Mouse (Mus musculus) bone marrow, adult 2 months (tissue): ENCODE data around the gene Arpc5l. TPM values are rescaled to one million over a fixed set of nuclear protein-coding genes. Genes with fewer than 3 reads are reported as not detected.
A peak's percentile ranks its signal among the peaks of the same experiment; 100 is the strongest.

ENCODE experiments used
- H3K27ac ChIP-seq: fragments of 200-500 bp; 2 replicates; pipeline ENCODE4 v1.5.1; 2012; ENCODE audit warnings: low read depth, mild to moderate bottlenecking, control low read depth, inconsistent platforms, low read length; ENCODE audit not compliant: control insufficient read depth, poor library complexity, insufficient read depth
- H3K4me1 ChIP-seq: fragments of 200-500 bp; 2 replicates; pipeline ENCODE4 v1.6.1; 2011; ENCODE audit warnings: low read length; ENCODE audit not compliant: control insufficient read depth, insufficient read depth
- H3K4me3 ChIP-seq: fragments of 200-500 bp; replicated peaks from 2 replicates; pipeline ENCODE3; 2011; ENCODE audit warnings: mild to moderate bottlenecking, low read depth, low read length, control low read depth; ENCODE audit not compliant: control insufficient read depth
- CTCF ChIP-seq: fragments of 200-500 bp; IDR thresholded peaks from 2 replicates; pipeline ENCODE4 v1.5.1; 2011; ENCODE audit warnings: low read length, control low read depth; ENCODE audit not compliant: control insufficient read depth, insufficient read depth
- POLR2A ChIP-seq: fragments of 200-500 bp; IDR thresholded peaks from 2 replicates; pipeline ENCODE4 v1.6.1; 2011; ENCODE audit warnings: low read depth, mild to moderate bottlenecking, control low read depth, low read length, borderline replicate concordance; ENCODE audit not compliant: control insufficient read depth
- WGBS: fragments of 180-500 bp; shearing (Covaris S2); methylation state at CpG from one replicate; pipeline ENCODE4 v1.1.7; 2018; 5-methylcytosine and 5-hydroxymethylcytosine counted together
- polyA plus RNA-seq: library from polyadenylated mRNA; stranded (reverse); fragments of >200 nt; gene quantifications from 2 replicates; pipeline ENCODE4 v1.2.4, GENCODE M21; 2011; ENCODE audit warnings: low replicate concordance; ENCODE audit not compliant: missing spikeins, insufficient read depth, insufficient read length

Arpc5l gene
- polyA plus RNA-seq, 1 experiment: 71.5 TPM

DNA sequence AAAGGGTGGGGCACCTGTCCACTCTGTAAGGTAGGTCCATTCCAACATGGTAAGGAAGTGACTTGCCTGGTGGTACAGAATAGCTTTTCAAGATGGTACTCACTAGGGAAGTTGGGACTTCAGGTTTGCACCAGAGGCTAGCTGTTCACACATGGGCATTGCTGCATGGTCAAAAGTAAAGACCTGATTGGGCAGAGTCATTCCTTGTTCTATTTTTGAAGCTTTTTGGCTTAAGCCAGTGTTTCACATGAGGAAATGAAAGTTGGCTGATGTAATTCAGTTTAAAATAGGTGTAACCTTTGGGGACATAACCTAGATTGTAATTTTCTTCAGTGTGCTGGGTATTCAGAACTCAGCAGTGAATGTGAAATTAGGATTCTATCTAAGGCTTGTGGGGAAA lies 6.1 kb downstream of the Arpc5l start:
- no peak for TF ChIP-seq POLR2A
- TF ChIP-seq CTCF: no peak
- Histone ChIP-seq H3K4me3 (no peak overlapping the region), H3K4me1 (peaks cover 5% of the 10 kb centered on the region), H3K27ac (peak overlapping the region; percentile 48; the same call in 1 of the 2 replicates)

DNA sequence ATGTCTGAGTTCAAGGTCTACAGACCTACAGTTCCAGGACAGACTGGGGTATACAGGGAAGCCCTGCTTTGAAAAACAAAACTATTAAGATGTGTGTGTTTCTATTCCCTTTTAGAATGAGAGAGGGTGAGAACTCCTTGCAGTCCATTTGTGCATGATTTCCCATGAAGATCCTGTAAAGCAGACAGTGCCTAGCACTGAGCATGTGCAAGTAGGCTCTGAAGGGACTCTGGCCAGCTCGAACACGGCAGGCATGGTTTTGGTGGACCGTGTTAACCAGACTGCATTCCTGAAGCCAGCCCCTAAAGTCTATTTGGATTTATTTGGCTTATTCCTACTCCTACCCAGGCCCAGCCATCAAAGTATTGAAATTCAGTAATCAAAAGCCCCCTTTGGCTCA lies 6.8 kb downstream of the Arpc5l start:
- H3K27ac ChIP-seq: peak overlapping the region; percentile 33; the same call in 1 of the 2 replicates
- 77% methylated on average over 3 of the region's 3 CpGs for WGBS
- H3K4me1 ChIP-seq: peaks cover 5% of the 10 kb centered on the region
- TF ChIP-seq POLR2A (no peak), CTCF (no peak)
- H3K4me3 ChIP-seq: no peak overlapping the region

DNA sequence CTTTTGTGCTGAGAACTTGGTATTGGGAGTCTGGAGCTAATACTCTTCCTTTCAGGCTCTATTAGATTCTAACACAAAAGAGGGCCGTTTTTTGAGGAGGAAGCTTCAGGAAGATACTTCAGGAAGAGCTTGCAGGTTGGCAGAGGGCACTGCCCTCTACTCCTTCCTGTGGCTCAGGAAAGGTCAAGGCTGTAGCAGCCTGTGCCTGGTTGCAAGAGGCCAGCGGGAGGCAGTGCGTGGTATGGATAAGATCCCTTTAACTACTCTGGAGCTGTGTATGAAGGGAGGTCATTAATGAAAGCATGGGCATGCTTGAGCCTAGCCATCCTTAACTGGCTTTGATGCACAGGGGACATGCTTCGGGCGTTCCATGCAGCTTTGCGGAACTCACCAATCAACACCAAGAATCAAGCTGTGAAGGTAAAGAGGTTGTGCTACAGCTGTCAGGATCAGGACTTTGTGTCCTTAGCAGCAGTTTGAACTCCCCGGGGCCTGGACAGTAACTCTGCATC lies 7.7 kb downstream of the Arpc5l start:
- TF ChIP-seq POLR2A (no peak), CTCF (no peak)
- Histone ChIP-seq H3K4me1 (peaks cover 5% of the 10 kb centered on the region), H3K27ac (0 out of 2 replicates have a peak overlapping the region, but pooled peaks have one; percentile 19), H3K4me3 (no peak overlapping the region)
- WGBS: 80% methylated on average over 7 of the region's 7 CpGs

DNA sequence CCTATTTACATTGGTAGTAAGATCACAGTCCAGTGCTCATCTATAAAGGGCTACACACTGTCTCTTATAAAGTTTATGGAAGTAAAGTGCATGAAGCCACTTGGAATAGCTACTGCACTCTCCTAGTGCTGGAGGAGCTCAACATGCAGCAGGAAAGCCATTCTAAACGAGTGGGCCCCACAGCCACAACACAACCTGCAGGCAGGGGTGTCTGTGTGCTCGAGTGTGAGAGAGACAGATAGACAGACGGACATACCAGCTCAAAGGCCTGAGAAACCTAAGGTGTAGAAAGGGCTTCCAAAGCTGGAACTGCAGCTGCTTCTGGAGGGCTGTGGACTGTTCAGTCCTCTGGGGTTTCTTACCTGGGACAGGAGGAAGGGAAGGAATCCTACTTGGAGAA lies 11.4 kb downstream of the Arpc5l start:
- TF ChIP-seq POLR2A (no peak), CTCF (no peak)
- no peak overlapping the region for H3K4me3 ChIP-seq
- WGBS: 69% methylated on average over 3 of the region's 3 CpGs
- H3K27ac ChIP-seq: no peak overlapping the region
- H3K4me1 ChIP-seq: peaks cover 1% of the 10 kb centered on the region

DNA sequence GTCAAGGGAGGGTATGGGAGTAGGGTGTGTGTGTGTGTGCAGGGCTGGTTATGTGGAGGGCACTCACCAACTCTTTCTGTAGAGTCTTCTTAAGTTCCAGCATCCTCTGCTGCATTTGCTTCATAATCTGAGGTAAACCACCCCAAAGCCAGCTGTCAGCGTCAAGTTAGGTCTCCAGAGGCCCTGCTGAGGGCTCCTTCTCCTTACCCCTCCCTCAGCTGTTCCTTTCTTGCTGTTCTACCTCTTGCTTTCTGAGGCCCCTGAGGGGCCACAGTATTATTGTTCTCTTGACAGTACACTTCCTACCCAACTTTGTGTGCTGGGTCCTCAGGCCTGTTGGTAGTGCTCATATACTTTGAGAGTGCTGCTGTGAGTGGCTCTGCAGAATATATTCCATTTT lies 14.9 kb downstream of the Arpc5l start:
- 82% methylated on average over 1 of the region's 1 CpGs for WGBS
- Histone ChIP-seq H3K4me1 (no peaks in the 10 kb centered on the region; the same call in 1 of the 2 replicates), H3K27ac (no peak overlapping the region), H3K4me3 (no peak overlapping the region)
- TF ChIP-seq CTCF (no peak), POLR2A (no peak)

DNA sequence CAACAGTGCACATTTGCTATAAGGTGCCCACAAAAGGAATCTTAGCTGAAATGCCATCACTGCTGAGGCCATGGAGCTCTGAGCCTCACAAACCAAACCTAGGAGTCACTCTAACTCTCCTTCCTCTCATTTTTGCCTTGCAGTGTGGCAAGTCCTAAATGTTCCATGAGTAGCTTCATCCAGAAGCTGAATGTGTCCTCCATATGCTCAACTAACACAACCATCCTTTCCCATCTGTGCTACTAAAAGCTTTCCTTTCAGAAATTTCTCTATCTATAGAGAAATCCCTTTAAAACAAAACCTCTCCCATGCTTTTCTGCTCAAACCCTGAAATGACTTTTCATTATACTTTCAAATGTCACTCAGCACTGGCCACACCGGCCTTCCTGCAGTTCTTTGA lies 26.5 kb downstream of the Arpc5l start:
- no peak overlapping the region for H3K27ac ChIP-seq
- no peak for TF ChIP-seq CTCF
- no peak for TF ChIP-seq POLR2A
- no peaks in the 10 kb centered on the region for H3K4me1 ChIP-seq
- 93% methylated on average over 1 of the region's 1 CpGs for WGBS
- no peak overlapping the region for H3K4me3 ChIP-seq

DNA sequence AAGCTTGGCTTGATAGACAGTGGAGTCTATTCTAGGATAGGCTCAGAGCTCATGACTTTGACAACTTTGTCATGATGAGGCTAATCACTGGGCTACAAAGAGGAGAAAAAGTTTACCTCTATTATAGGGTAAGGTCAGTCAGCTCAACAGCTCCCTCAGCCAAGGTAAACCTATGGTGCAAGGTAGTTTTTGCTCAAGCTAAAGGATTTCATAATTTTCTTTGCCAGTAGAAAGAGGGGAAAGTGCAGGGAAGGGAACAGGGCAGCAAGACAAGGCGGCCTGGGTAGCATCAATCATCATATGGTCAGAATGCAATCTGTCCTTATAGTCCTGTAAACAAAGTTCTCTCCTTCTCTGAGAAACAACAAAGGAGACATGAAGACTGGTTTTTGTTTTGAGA lies 35.1 kb downstream of the Arpc5l start:
- no peaks in the 10 kb centered on the region for H3K4me1 ChIP-seq
- H3K27ac ChIP-seq: no peak overlapping the region
- no peak overlapping the region for H3K4me3 ChIP-seq
- no peak for TF ChIP-seq POLR2A
- no peak for TF ChIP-seq CTCF
- WGBS: 90% methylated on average over 1 of the region's 1 CpGs

DNA sequence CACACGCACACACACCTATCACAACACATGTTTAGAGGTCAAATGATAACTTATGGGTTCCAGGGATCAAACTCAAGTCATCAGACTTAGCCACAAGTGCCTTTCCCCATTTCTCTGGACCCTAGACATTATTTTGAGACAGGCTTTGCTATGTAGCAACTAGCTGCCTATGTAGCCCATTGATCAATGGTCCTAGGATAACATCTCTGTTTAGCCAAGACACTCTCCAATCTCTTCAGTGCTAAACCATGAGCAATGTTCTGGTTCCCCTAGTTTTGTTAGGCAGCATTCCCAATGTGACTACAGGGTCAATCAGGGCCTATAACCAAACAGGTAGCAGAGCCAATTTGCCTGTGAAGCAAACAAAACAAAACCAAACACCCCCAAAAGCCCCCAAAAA lies 43.4 kb downstream of the Arpc5l start:
- no peak overlapping the region for H3K27ac ChIP-seq
- TF ChIP-seq CTCF (no peak), POLR2A (no peak)
- 92% methylated on average over 1 of the region's 1 CpGs for WGBS
- H3K4me1 ChIP-seq: no peaks in the 10 kb centered on the region
- no peak overlapping the region for H3K4me3 ChIP-seq
